Mouse (Mus musculus): ENCODE data around the gene Mboat7. TPM values are rescaled to one million over a fixed set of nuclear protein-coding genes. Genes with fewer than 3 reads are reported as not detected.
A peak's percentile ranks its signal among the peaks of the same experiment; 100 is the strongest.
"Not testable (repeated sequence)": the region's sequence is repeated elsewhere in the genome, so short reads cannot be mapped to it uniquely, and the experiment has no call there.

The Mboat7 gene
- polyA plus RNA-seq (2014; fragmentation: Nextera tagmentation; extraction: Ambion mirVana), result 38.0 and 44.2 TPM in 2 replicates

GRCm38 (mm10) chr7:3692987-3693808 lies at the start of gene Mboat7:
Gene Mboat7, minus strand, starts transcription at chr7:3693523.
- Histone ChIP-seq H3K9ac (peak within 1 kb of the TSS; percentile 88), H3K36me3 (ENCODE audit: insufficient read depth) (peaks cover 42% of the 10 kb centered on the region), H3K27ac (ENCODE audit: low read depth) (peak within 1 kb of the TSS; percentile 98), H3K4me1 (ENCODE audit: insufficient read depth) (peaks cover 3% of the 10 kb centered on the region; the same call in 1 of the 2 replicates), H3K27me3 (ENCODE audit: insufficient read depth, low read length) (no peaks in the 10 kb centered on the region), H3K9me3 (ENCODE audit: low read depth, low read length) (no peaks in the 10 kb centered on the region), H3K4me2 (peak within 1 kb of the TSS; percentile 82), H3K4me3 (ENCODE audit: low read depth, low read length) (peak within 1 kb of the TSS; percentile 79)
- under 1% methylated on average over 55 of the region's 55 CpGs for WGBS
- no peak for TF ChIP-seq CTCF (IDR thresholded peaks at IDR 0.05; ENCODE audit: low read depth)
- peak; percentile 99 for DNase-seq
- ATAC-seq (ENCODE audit: insufficient read depth), result peak; percentile 91

GRCm38 (mm10) chr7:3732675-3733074 lies 39.4 kb upstream of the Mboat7 start:
- H3K4me2 ChIP-seq; H3K4me3 ChIP-seq (ENCODE audit: low read depth, low read length); ATAC-seq (ENCODE audit: insufficient read depth); H3K9me3 ChIP-seq (ENCODE audit: low read depth, low read length); H3K27me3 ChIP-seq (ENCODE audit: insufficient read depth, low read length); H3K27ac ChIP-seq (ENCODE audit: low read depth); H3K9ac ChIP-seq; H3K4me1 ChIP-seq (ENCODE audit: insufficient read depth); H3K36me3 ChIP-seq (ENCODE audit: insufficient read depth); DNase-seq: not testable (repeated sequence)
- WGBS, result no CpG with 5 or more reads among the region's 1 CpGs

GRCm38 (mm10) chr7:3725459-3725858 lies 32.1 kb upstream of the Mboat7 start:
- not testable (repeated sequence) for H3K9ac ChIP-seq; H3K9me3 ChIP-seq (ENCODE audit: low read depth, low read length); ATAC-seq (ENCODE audit: insufficient read depth); H3K4me1 ChIP-seq (ENCODE audit: insufficient read depth); H3K4me3 ChIP-seq (ENCODE audit: low read depth, low read length); DNase-seq; H3K4me2 ChIP-seq; H3K27me3 ChIP-seq (ENCODE audit: insufficient read depth, low read length); H3K36me3 ChIP-seq (ENCODE audit: insufficient read depth); H3K27ac ChIP-seq (ENCODE audit: low read depth)

GRCm38 (mm10) chr7:3720268-3720667 lies 26.9 kb upstream of the Mboat7 start, which contains the start of gene Pirb:
Gene Pirb, minus strand, starts transcription at chr7:3720391.
- not testable (repeated sequence) for H3K4me1 ChIP-seq (ENCODE audit: insufficient read depth); DNase-seq; H3K27ac ChIP-seq (ENCODE audit: low read depth); H3K4me3 ChIP-seq (ENCODE audit: low read depth, low read length); H3K36me3 ChIP-seq (ENCODE audit: insufficient read depth); ATAC-seq (ENCODE audit: insufficient read depth); H3K9ac ChIP-seq; H3K27me3 ChIP-seq (ENCODE audit: insufficient read depth, low read length); H3K4me2 ChIP-seq; H3K9me3 ChIP-seq (ENCODE audit: low read depth, low read length)
- no CpG with 5 or more reads among the region's 3 CpGs for WGBS

- no peak for TF ChIP-seq CTCF (IDR thresholded peaks at IDR 0.05; ENCODE audit: low read depth)
- Histone ChIP-seq H3K9ac (no peak overlapping the region), H3K27me3 (ENCODE audit: insufficient read depth, low read length) (no peaks in the 10 kb centered on the region), H3K4me1 (ENCODE audit: insufficient read depth) (no peaks in the 10 kb centered on the region), H3K36me3 (ENCODE audit: insufficient read depth) (no peaks in the 10 kb centered on the region), H3K4me3 (ENCODE audit: low read depth, low read length) (no peak overlapping the region), H3K4me2 (no peak overlapping the region), H3K9me3 (ENCODE audit: low read depth, low read length) (no peaks in the 10 kb centered on the region), H3K27ac (ENCODE audit: low read depth) (no peak overlapping the region)
- no peak for ATAC-seq (ENCODE audit: insufficient read depth)
- no peak for DNase-seq
- 20% methylated on average over 1 of the region's 1 CpGs for WGBS
Observed at GRCm38 (mm10) chr7:3715249-3715648, 21.9 kb upstream of the Mboat7 start.

- 28% methylated on average over 5 of the region's 5 CpGs for WGBS
- no peak overlapping the region for H3K9ac ChIP-seq
- TF ChIP-seq CTCF (IDR thresholded peaks at IDR 0.05; ENCODE audit: low read depth), result no peak
- no peaks in the 10 kb centered on the region for H3K4me1 ChIP-seq (ENCODE audit: insufficient read depth)
- H3K36me3 ChIP-seq (ENCODE audit: insufficient read depth), result peaks cover 8% of the 10 kb centered on the region
- H3K27ac ChIP-seq (ENCODE audit: low read depth), result no peak overlapping the region
- DNase-seq (no peak), ATAC-seq (ENCODE audit: insufficient read depth) (no peak)
- no peaks in the 10 kb centered on the region for H3K27me3 ChIP-seq (ENCODE audit: insufficient read depth, low read length)
- no peaks in the 10 kb centered on the region for H3K9me3 ChIP-seq (ENCODE audit: low read depth, low read length)
- no peak overlapping the region for H3K4me3 ChIP-seq (ENCODE audit: low read depth, low read length)
- no peak overlapping the region for H3K4me2 ChIP-seq
Observed at GRCm38 (mm10) chr7:3712264-3712942, 19.1 kb upstream of the Mboat7 start.

- no peaks in the 10 kb centered on the region for H3K9me3 ChIP-seq (ENCODE audit: low read depth, low read length)
- no peak overlapping the region for H3K4me2 ChIP-seq
- 63% methylated on average over 1 of the region's 1 CpGs for WGBS
- no peaks in the 10 kb centered on the region for H3K27me3 ChIP-seq (ENCODE audit: insufficient read depth, low read length)
- no peak for DNase-seq
- H3K27ac ChIP-seq (ENCODE audit: low read depth), result no peak overlapping the region
- no peak for TF ChIP-seq CTCF (IDR thresholded peaks at IDR 0.05; ENCODE audit: low read depth)
- no peak overlapping the region for H3K4me3 ChIP-seq (ENCODE audit: low read depth, low read length)
- H3K9ac ChIP-seq, result no peak overlapping the region
- peak; percentile 10; the same call in 1 of the 2 replicates for ATAC-seq (ENCODE audit: insufficient read depth)
- no peaks in the 10 kb centered on the region; the same call in 1 of the 2 replicates for H3K4me1 ChIP-seq (ENCODE audit: insufficient read depth)
- peaks cover 36% of the 10 kb centered on the region for H3K36me3 ChIP-seq (ENCODE audit: insufficient read depth)
Observed at GRCm38 (mm10) chr7:3709000-3709399, 15.7 kb upstream of the Mboat7 start.

Data from lung, embryonic 14.5 days (tissue).